Mouse (Mus musculus): ENCODE data around the gene Evx1.

- TF ChIP-seq CTCF (IDR thresholded peaks at IDR 0.05; ENCODE audit: low read depth) = no peak
- no peak for TF ChIP-seq EP300 (optimal IDR thresholded peaks at IDR 0.05)
Measured at GRCm38 (mm10) chr6:52322721-52323215, 9.5 kb downstream of the Evx1 start.
